Mouse (Mus musculus) MEL (cell line): ENCODE results near the gene Galntl6. TPM values are rescaled to one million over a fixed set of nuclear protein-coding genes. Genes with fewer than 3 reads are reported as not detected.

Experiments used
- DNase-seq: peaks from one replicate; pipeline ENCODE4 v3.0.0; 2011; ENCODE audit warnings: low read depth, low spot score
- H3K27ac ChIP-seq: 2 replicates; pipeline ENCODE4 v1.5.1; 2012; ENCODE audit warnings: low read depth, mild to moderate bottlenecking, control low read depth, low read length, moderate library complexity; ENCODE audit not compliant: control insufficient read depth
- H3K27me3 ChIP-seq, 2 experiments: fragments of 150-350 bp in 1 of 2; sonication (generic) in 1 of 2; 2 replicates each; pipeline ENCODE4 v1.6.1; 2012; ENCODE audit warnings: low read length in 2 of 2, mild to moderate bottlenecking in 2 of 2, improper control_type of control experiment in 1 of 2, moderate library complexity in 1 of 2; ENCODE audit not compliant: insufficient read depth in 2 of 2, control insufficient read depth in 1 of 2
- H3K36me3 ChIP-seq, 2 experiments: 2 replicates each; pipeline ENCODE4 v1.6.1; 2012 to 2014; ENCODE audit warnings: low read length in 2 of 2, improper control_type of control experiment in 1 of 2, inconsistent platforms in 1 of 2, mild to moderate bottlenecking in 1 of 2; ENCODE audit not compliant: insufficient read depth in 2 of 2, control insufficient read depth in 1 of 2
- H3K4me1 ChIP-seq, 2 experiments: fragments of 150-350 bp in 1 of 2; sonication (generic) in 1 of 2; 2 replicates each; pipeline ENCODE4 v1.6.1; 2012; ENCODE audit warnings: low read length in 2 of 2, improper control_type of control experiment in 1 of 2, mild to moderate bottlenecking in 1 of 2; ENCODE audit not compliant: insufficient read depth in 2 of 2, control insufficient read depth in 1 of 2
- H3K4me3 ChIP-seq, 2 experiments: fragments of 150-350 bp in 1 of 2; sonication (generic) in 1 of 2; 2 replicates each; pipeline ENCODE4 v1.5.1; 2012; ENCODE audit warnings: low read depth in 2 of 2, low read length in 2 of 2, mild to moderate bottlenecking in 2 of 2, moderate library complexity in 2 of 2, control low read depth in 1 of 2, improper control_type of control experiment in 1 of 2; ENCODE audit not compliant: control insufficient read depth in 1 of 2, insufficient read depth in 1 of 2
- H3K79me2 ChIP-seq: 2 replicates; pipeline ENCODE4 v1.6.1; 2012; ENCODE audit warnings: mild to moderate bottlenecking, low read length, moderate library complexity; ENCODE audit not compliant: control insufficient read depth, poor library complexity, insufficient read depth
- H3K9ac ChIP-seq: 2 replicates; pipeline ENCODE4 v1.6.1; 2012; ENCODE audit warnings: low read depth, mild to moderate bottlenecking, control low read depth, low read length, moderate library complexity; ENCODE audit not compliant: control insufficient read depth, poor library complexity, severe bottlenecking
- H3K9me3 ChIP-seq: fragments of 150-350 bp; sonication (generic); replicated peaks from 2 replicates; pipeline ENCODE4 v1.6.1; 2012; ENCODE audit warnings: mild to moderate bottlenecking, low read length, improper control_type of control experiment, moderate library complexity; ENCODE audit not compliant: insufficient read depth
- CHD2 ChIP-seq: IDR thresholded peaks from 2 replicates; pipeline ENCODE4 v1.6.1; 2011; ENCODE audit warnings: low read length, improper control_type of control experiment
- CTCF ChIP-seq, 3 experiments: IDR thresholded peaks in 2 of 3; conservative IDR thresholded peaks in 1 of 3; 2 replicates each; pipeline ENCODE4 v1.5.1; 2011 to 2012; ENCODE audit warnings: low read length in 3 of 3, low read depth in 2 of 3, mild to moderate bottlenecking in 2 of 3, improper control_type of control experiment in 1 of 3, inconsistent platforms in 1 of 3, mixed read lengths in 1 of 3, moderate library complexity in 1 of 3; ENCODE audit not compliant: control insufficient read depth in 1 of 3, insufficient read depth in 1 of 3, poor library complexity in 1 of 3, severe bottlenecking in 1 of 3
- E2F4 ChIP-seq: IDR thresholded peaks from 2 replicates; pipeline ENCODE4 v1.6.1; 2011; ENCODE audit warnings: low read depth, low read length, improper control_type of control experiment, borderline replicate concordance
- ELF1 ChIP-seq: IDR thresholded peaks from 2 replicates; pipeline ENCODE4 v1.6.1; 2014; ENCODE audit warnings: low read depth, mild to moderate bottlenecking, inconsistent platforms, low read length, improper control_type of control experiment, moderate library complexity
- EP300 ChIP-seq, 2 experiments: IDR thresholded peaks; 2 replicates each; pipeline ENCODE4 v1.6.1; 2011; ENCODE audit warnings: improper control_type of control experiment in 2 of 2, low read length in 2 of 2, low read depth in 1 of 2, mild to moderate bottlenecking in 1 of 2
- ETS1 ChIP-seq: IDR thresholded peaks from 2 replicates; pipeline ENCODE4 v1.6.1; 2012; ENCODE audit warnings: low read depth, mild to moderate bottlenecking, inconsistent platforms, low read length, improper control_type of control experiment, moderate library complexity
- GATA1 ChIP-seq: IDR thresholded peaks from 2 replicates; pipeline ENCODE4 v1.6.1; 2011; ENCODE audit warnings: low read depth, low read length, improper control_type of control experiment
- HCFC1 ChIP-seq: IDR thresholded peaks from 2 replicates; pipeline ENCODE4 v1.6.1; 2012; ENCODE audit warnings: low read depth, mild to moderate bottlenecking, inconsistent platforms, low read length, improper control_type of control experiment, moderate library complexity
- JUND ChIP-seq: IDR thresholded peaks from 2 replicates; pipeline ENCODE4 v1.6.1; 2011; ENCODE audit warnings: low read depth, mild to moderate bottlenecking, improper control_type of control experiment, low read length
- MAX ChIP-seq: IDR thresholded peaks from 2 replicates; pipeline ENCODE4 v1.6.1; 2011; ENCODE audit warnings: low read length, improper control_type of control experiment
- MEF2A ChIP-seq: IDR thresholded peaks from 2 replicates; pipeline ENCODE4 v1.6.1; 2014; ENCODE audit warnings: low read depth, mild to moderate bottlenecking, inconsistent platforms, low read length, improper control_type of control experiment; ENCODE audit not compliant: poor library complexity, insufficient replicate concordance, severe bottlenecking; ENCODE audit errors: extremely low read depth
- MXI1 ChIP-seq: IDR thresholded peaks from 2 replicates; pipeline ENCODE4 v1.6.1; 2011; ENCODE audit warnings: mild to moderate bottlenecking, low read depth, low read length, improper control_type of control experiment
- MYB ChIP-seq: IDR thresholded peaks from 2 replicates; pipeline ENCODE4 v1.6.1; 2011; ENCODE audit warnings: mild to moderate bottlenecking, low read depth, low read length, improper control_type of control experiment
- NELFE ChIP-seq: IDR thresholded peaks from 2 replicates; pipeline ENCODE4 v1.6.1; 2011; ENCODE audit warnings: low read depth, low read length, improper control_type of control experiment
- POLR2A ChIP-seq, 2 experiments: IDR thresholded peaks; 2 replicates each; pipeline ENCODE4 v1.6.1; 2011 to 2012; ENCODE audit warnings: low read length in 2 of 2, mild to moderate bottlenecking in 2 of 2, control low read depth in 1 of 2, improper control_type of control experiment in 1 of 2, low read depth in 1 of 2, moderate library complexity in 1 of 2; ENCODE audit not compliant: control insufficient read depth in 1 of 2, insufficient read depth in 1 of 2, poor library complexity in 1 of 2
- POLR2AphosphoS2 ChIP-seq: IDR thresholded peaks from 2 replicates; pipeline ENCODE4 v1.6.1; 2011; ENCODE audit warnings: low read length, improper control_type of control experiment
- POLR2AphosphoS5 ChIP-seq: IDR thresholded peaks from 2 replicates; pipeline ENCODE4 v1.6.1; 2012; ENCODE audit warnings: low read depth, borderline replicate concordance, mild to moderate bottlenecking, inconsistent platforms, low read length, moderate library complexity, mixed read lengths
- SIN3A ChIP-seq: IDR thresholded peaks from 2 replicates; pipeline ENCODE4 v1.6.1; 2012; ENCODE audit warnings: low read length, improper control_type of control experiment, inconsistent platforms
- SMC3 ChIP-seq: IDR thresholded peaks from 2 replicates; pipeline ENCODE4 v1.6.1; 2011; ENCODE audit warnings: low read depth, low read length, improper control_type of control experiment
- TAL1 ChIP-seq: IDR thresholded peaks from 2 replicates; pipeline ENCODE4 v1.6.1; 2012; ENCODE audit warnings: mild to moderate bottlenecking, inconsistent platforms, low read length, moderate library complexity, mixed read lengths
- USF1 ChIP-seq: IDR thresholded peaks from 2 replicates; pipeline ENCODE4 v1.6.1; 2014; ENCODE audit warnings: low read depth, mild to moderate bottlenecking, inconsistent platforms, low read length, improper control_type of control experiment, moderate library complexity
- USF2 ChIP-seq, 2 experiments: IDR thresholded peaks; 2 replicates each; pipeline ENCODE4 v1.6.1; 2011 to 2012; ENCODE audit warnings: improper control_type of control experiment in 2 of 2, low read length in 2 of 2, borderline replicate concordance in 1 of 2, inconsistent platforms in 1 of 2, low read depth in 1 of 2, mild to moderate bottlenecking in 1 of 2; ENCODE audit not compliant: insufficient read depth in 1 of 2
- ZMIZ1 ChIP-seq: IDR thresholded peaks from 2 replicates; pipeline ENCODE4 v1.6.1; 2012; ENCODE audit warnings: low read depth, mild to moderate bottlenecking, inconsistent platforms, low read length, improper control_type of control experiment, moderate library complexity
- polyA plus RNA-seq, 2 experiments: library from polyadenylated mRNA; stranded (reverse) in 1 of 2; unstranded in 1 of 2; fragments of >175 nt in 1 of 2; fragments of >200 nt in 1 of 2; gene quantifications; 2 replicates each; pipeline versions ENCODE4 v1.2.1 to v1.2.4; 2012; ENCODE audit warnings: low replicate concordance in 2 of 2, low read depth in 1 of 2; ENCODE audit not compliant: insufficient read length in 2 of 2, insufficient read depth in 1 of 2, missing spikeins in 1 of 2
- total RNA-seq: library from RNA; depleted of rRNA; stranded (reverse); fragments of 300-350 nt; gene quantifications from 2 replicates; pipeline ENCODE4 v1.2.3, GENCODE M21; 2012

Galntl6 gene
- total and polyA plus RNA-seq, 3 experiments = not detected

GRCm38 (mm10) chr8:58442696-58443095 lies 469.7 kb downstream of the Galntl6 start:
- Histone ChIP-seq H3K4me1 (no peaks in the 10 kb centered on the region), H3K4me3 (no peak overlapping the region), H3K79me2 (no peaks in the 10 kb centered on the region), H3K27me3 (no peaks in the 10 kb centered on the region), H3K36me3 (no peaks in the 10 kb centered on the region), H3K27ac (no peak overlapping the region), H3K9ac (no peak overlapping the region), H3K9me3 (no peaks in the 10 kb centered on the region)
- TF ChIP-seq POLR2AphosphoS2 (no peak), ELF1 (no peak), MAX (no peak), ZMIZ1 (no peak), CTCF (IDR thresholded peaks at IDR 0.05 in 2 of 3, conservative IDR thresholded peaks at IDR 0.05 in 1 of 3; ENCODE audit: control insufficient read depth in 1 of 3, insufficient read depth in 1 of 3, low read depth in 2 of 3, low read length in 3 of 3, poor library complexity in 1 of 3, severe bottlenecking in 1 of 3) (no peak), GATA1 (no peak), CHD2 (no peak), MEF2A (no peak), NELFE (no peak), HCFC1 (no peak), MXI1 (no peak), TAL1 (no peak), SMC3 (no peak), POLR2A (IDR thresholded peaks at IDR 0.05; ENCODE audit: control insufficient read depth in 1 of 2, insufficient read depth in 1 of 2, low read depth in 1 of 2, low read length in 2 of 2, poor library complexity in 1 of 2) (no peak), JUND (no peak), EP300 (IDR thresholded peaks at IDR 0.05; ENCODE audit: low read depth in 1 of 2, low read length in 2 of 2) (no peak), USF1 (no peak), MYB (no peak)
- no peak for DNase-seq

- DNase-seq = no peak
- no peak overlapping the region for H3K27ac ChIP-seq
- no peaks in the 10 kb centered on the region for H3K79me2 ChIP-seq
- no peaks in the 10 kb centered on the region for H3K36me3 ChIP-seq
- H3K27me3 ChIP-seq = no peaks in the 10 kb centered on the region
- no peak overlapping the region for H3K4me3 ChIP-seq
- H3K9ac ChIP-seq = no peak overlapping the region
- no peaks in the 10 kb centered on the region for H3K9me3 ChIP-seq
- H3K4me1 ChIP-seq = no peaks in the 10 kb centered on the region
- TF ChIP-seq MYB (no peak), USF1 (no peak), USF2 (IDR thresholded peaks at IDR 0.05; ENCODE audit: borderline replicate concordance in 1 of 2, insufficient read depth in 1 of 2, low read depth in 1 of 2, low read length in 2 of 2) (no peak), SIN3A (no peak), MEF2A (no peak), HCFC1 (no peak), E2F4 (no peak), POLR2AphosphoS5 (no peak), ELF1 (no peak), ETS1 (no peak)
Measured at GRCm38 (mm10) chr8:58418481-58418880, 494.0 kb downstream of the Galntl6 start.
